Mouse (Mus musculus) megakaryocyte, embryonic 14.5 days (primary cell): ENCODE data around the gene Gtf2a1l. TPM values are rescaled to one million over a fixed set of nuclear protein-coding genes. Genes with fewer than 3 reads are reported as not detected.

Experiments
- H3K27me3 ChIP-seq: replicated peaks from 2 replicates; pipeline ENCODE3; 2012; ENCODE audit warnings: inconsistent platforms
- H3K36me3 ChIP-seq: replicated peaks from 2 replicates; pipeline ENCODE3; 2012; ENCODE audit warnings: low read length, inconsistent platforms, mixed read lengths
- H3K4me1 ChIP-seq: 2 replicates; pipeline ENCODE4 v1.6.1; 2012; ENCODE audit warnings: inconsistent platforms
- H3K4me3 ChIP-seq: replicated peaks from 2 replicates; pipeline ENCODE3; 2012; ENCODE audit warnings: moderate library complexity, mild to moderate bottlenecking, inconsistent platforms
- H3K9me3 ChIP-seq: 2 replicates; pipeline ENCODE4 v1.6.1; 2012; ENCODE audit warnings: inconsistent platforms
- FLI1 ChIP-seq: IDR thresholded peaks from 2 replicates; pipeline ENCODE4 v1.6.1; 2012; ENCODE audit warnings: low read length, inconsistent platforms, mixed read lengths
- GATA1 ChIP-seq: IDR thresholded peaks from 3 replicates; pipeline ENCODE4 v1.6.1; 2012; ENCODE audit warnings: mixed read lengths, low read length, inconsistent platforms, borderline replicate concordance
- polyA plus RNA-seq: library from polyadenylated mRNA; stranded (reverse); fragments of >175 nt; gene quantifications from 2 replicates; pipeline ENCODE4 v1.2.3, GENCODE M21; 2012; ENCODE audit warnings: low replicate concordance; ENCODE audit not compliant: insufficient read depth

The Gtf2a1l gene
- not detected in 2 replicates for polyA plus RNA-seq

DNA sequence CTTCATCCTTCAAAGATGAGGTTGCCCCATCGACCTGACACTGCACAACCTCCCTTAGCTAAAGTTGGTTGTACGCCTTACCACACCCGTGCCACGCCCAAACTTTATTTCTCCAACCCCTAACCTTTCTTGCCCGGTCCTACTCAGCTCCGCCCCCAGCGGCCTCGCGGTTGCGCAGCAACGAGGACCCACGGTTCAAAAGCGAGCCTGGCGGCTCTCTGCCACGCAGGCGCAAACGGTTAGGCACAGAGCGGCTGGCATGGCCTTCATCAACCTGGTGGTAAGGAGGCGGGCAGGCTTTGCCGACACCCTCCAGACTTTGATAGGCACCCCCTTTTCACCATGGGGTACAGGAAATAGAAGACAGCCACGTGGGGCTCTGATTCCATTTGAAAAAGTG lies at the start of gene Gtf2a1l:
Gtf2a1l (plus strand) TSS at position 209 of the 400 bp plus-strand sequence.
- H3K36me3 ChIP-seq, result no peaks in the 10 kb centered on the region
- peak within 1 kb of the TSS; percentile 24 for H3K4me3 ChIP-seq
- no peaks in the 10 kb centered on the region for H3K27me3 ChIP-seq
- TF ChIP-seq GATA1, result no peak
- TF ChIP-seq FLI1, result no peak
- H3K9me3 ChIP-seq, result peaks cover 7% of the 10 kb centered on the region; the same call in 1 of the 2 replicates
- H3K4me1 ChIP-seq, result no peaks in the 10 kb centered on the region

- Histone ChIP-seq H3K9me3 (0 out of 2 replicates have a peak, but pooled peaks cover 13% of the 10 kb centered on the region), H3K27me3 (no peaks in the 10 kb centered on the region), H3K36me3 (no peaks in the 10 kb centered on the region), H3K4me3 (no peak overlapping the region), H3K4me1 (no peaks in the 10 kb centered on the region)
- TF ChIP-seq FLI1, result no peak
- TF ChIP-seq GATA1, result no peak
These were observed 47.5 kb upstream of the Gtf2a1l start for GRCm38 (mm10) chr17:88620935-88621334.

- H3K9me3 ChIP-seq, result 0 out of 2 replicates have a peak, but pooled peaks cover 13% of the 10 kb centered on the region
- no peaks in the 10 kb centered on the region for H3K36me3 ChIP-seq
- TF ChIP-seq GATA1 (no peak), FLI1 (no peak)
- H3K4me1 ChIP-seq, result no peaks in the 10 kb centered on the region
- no peak overlapping the region for H3K4me3 ChIP-seq
- no peaks in the 10 kb centered on the region for H3K27me3 ChIP-seq
These were observed 47.1 kb upstream of the Gtf2a1l start for GRCm38 (mm10) chr17:88621374-88621773.

GRCm38 (mm10) chr17:88622711-88623110 lies 45.7 kb upstream of the Gtf2a1l start:
- no peaks in the 10 kb centered on the region for H3K27me3 ChIP-seq
- no peak for TF ChIP-seq FLI1
- no peak for TF ChIP-seq GATA1
- H3K9me3 ChIP-seq, result 0 out of 2 replicates have a peak, but pooled peaks cover 9% of the 10 kb centered on the region
- no peaks in the 10 kb centered on the region for H3K36me3 ChIP-seq
- H3K4me1 ChIP-seq, result no peaks in the 10 kb centered on the region
- H3K4me3 ChIP-seq, result no peak overlapping the region

- 0 out of 2 replicates have a peak, but pooled peaks cover 9% of the 10 kb centered on the region for H3K9me3 ChIP-seq
- H3K36me3 ChIP-seq, result no peaks in the 10 kb centered on the region
- peaks cover 9% of the 10 kb centered on the region for H3K4me1 ChIP-seq
- H3K4me3 ChIP-seq, result no peak overlapping the region
- peaks cover 2% of the 10 kb centered on the region for H3K27me3 ChIP-seq
- TF ChIP-seq GATA1 (no peak), FLI1 (no peak)
These were observed 44.1 kb upstream of the Gtf2a1l start for GRCm38 (mm10) chr17:88624386-88624785.

DNA sequence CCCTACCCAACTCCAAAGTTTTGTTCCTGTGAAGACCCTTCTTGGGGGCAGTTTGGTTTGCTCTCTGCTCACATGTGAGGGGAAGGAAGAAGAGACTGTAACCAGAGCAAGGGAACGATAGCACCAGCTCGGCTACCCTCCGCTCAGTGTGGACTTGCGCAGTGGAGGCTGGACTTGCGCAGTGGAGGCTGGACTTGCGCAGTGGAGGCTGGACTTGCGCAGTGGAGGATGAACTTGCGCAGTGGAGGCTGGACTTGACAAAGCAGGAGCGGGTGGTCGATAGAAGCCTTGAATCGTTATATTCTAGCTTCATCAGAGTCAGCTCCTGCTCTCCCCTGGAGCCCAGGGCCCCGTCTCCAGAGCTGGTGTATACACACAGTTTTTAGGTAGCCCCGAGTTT lies 43.1 kb upstream of the Gtf2a1l start:
- no peak for TF ChIP-seq GATA1
- no peak for TF ChIP-seq FLI1
- peaks cover 10% of the 10 kb centered on the region for H3K4me1 ChIP-seq
- H3K36me3 ChIP-seq, result no peaks in the 10 kb centered on the region
- H3K4me3 ChIP-seq, result no peak overlapping the region
- peaks cover 2% of the 10 kb centered on the region for H3K27me3 ChIP-seq
- H3K9me3 ChIP-seq, result 0 out of 2 replicates have a peak, but pooled peaks cover 9% of the 10 kb centered on the region

- TF ChIP-seq GATA1 (no peak), FLI1 (no peak)
- no peak overlapping the region for H3K4me3 ChIP-seq
- peaks cover 10% of the 10 kb centered on the region for H3K4me1 ChIP-seq
- 0 out of 2 replicates have a peak, but pooled peaks cover 9% of the 10 kb centered on the region for H3K9me3 ChIP-seq
- H3K36me3 ChIP-seq, result no peaks in the 10 kb centered on the region
- peaks cover 2% of the 10 kb centered on the region for H3K27me3 ChIP-seq
These were observed 42.5 kb upstream of the Gtf2a1l start for GRCm38 (mm10) chr17:88625931-88626330.

DNA sequence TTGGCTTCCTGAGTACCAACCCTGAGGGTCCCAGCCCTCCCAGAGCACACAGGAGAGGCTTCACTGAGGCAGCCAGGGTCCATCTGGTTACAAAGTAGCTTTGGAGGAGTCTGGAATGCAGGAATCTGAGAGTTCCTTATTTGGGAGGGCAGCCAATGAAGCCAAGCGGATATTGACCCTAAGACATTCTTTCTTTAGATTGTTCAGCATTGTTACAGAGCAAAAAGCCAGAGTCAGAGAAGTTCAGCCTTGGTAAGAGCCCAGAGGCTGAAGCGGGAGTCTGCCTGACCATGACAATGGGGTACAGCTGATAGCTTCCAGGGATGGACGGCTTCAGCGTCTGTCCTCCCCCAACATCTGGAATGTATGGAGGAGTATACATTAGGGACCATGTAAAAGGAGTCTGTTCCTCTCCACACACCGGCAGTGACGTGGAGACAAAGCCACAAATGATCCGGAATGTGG lies 42.1 kb upstream of the Gtf2a1l start:
- peaks cover 2% of the 10 kb centered on the region for H3K27me3 ChIP-seq
- H3K36me3 ChIP-seq, result no peaks in the 10 kb centered on the region
- H3K4me3 ChIP-seq, result no peak overlapping the region
- H3K9me3 ChIP-seq, result 0 out of 2 replicates have a peak, but pooled peaks cover 5% of the 10 kb centered on the region
- TF ChIP-seq GATA1 (no peak), FLI1 (no peak)
- peaks cover 10% of the 10 kb centered on the region for H3K4me1 ChIP-seq

DNA sequence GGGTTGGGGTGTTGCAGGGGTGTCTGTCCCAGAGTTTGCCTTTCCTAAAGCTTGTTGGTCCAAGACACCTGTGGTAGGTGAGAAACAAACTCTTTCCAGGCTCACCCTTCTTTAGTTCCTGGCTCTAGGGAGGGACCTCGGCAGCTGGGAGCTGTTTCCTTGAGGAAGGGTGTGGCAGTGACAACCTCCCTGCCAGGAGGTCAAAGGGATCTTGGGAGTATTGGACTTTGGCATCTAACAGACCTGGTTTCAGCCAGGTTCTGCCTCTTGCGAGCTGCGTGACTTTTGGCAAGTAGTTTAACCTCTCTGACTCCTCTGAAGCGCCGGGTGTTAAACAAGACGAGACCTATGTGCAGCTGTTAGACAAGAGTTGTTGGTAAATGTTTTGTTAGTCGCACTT lies 41.3 kb upstream of the Gtf2a1l start:
- no peak overlapping the region for H3K4me3 ChIP-seq

DNA sequence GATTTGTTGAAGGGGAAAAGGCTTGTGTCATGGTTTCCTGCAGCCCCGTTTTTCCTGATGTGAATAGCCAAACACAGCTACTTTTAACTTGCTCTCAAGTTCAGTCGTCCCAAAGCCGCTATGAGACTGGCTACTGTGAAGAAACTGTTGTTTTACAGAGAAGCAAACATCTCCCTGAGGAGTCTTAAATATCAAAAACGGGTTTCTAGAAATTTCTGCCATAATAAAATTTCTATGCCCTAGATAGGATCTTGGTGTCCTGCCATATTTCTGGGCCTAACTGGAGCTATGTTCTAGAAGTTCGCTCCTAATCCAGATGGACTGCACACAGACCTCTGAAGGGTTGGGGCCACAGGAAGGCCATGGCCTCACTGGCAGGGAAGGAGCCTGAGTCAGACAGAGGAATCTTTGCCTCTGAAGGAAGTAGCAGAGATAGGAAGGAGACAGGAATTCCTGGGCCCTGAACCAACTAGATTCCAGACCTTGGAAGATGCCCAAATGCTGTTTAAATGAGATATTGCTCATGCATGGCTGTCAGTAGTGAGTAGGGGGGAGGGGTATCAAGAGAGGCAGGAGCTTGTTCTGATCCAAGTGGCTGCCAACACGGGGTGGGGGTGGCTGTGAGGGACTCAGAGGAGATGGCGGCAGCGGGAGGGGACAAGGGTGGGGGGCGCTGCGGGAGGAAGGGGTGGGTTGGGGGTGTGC lies 39.6 kb upstream of the Gtf2a1l start:
- no peak overlapping the region for H3K4me3 ChIP-seq
- H3K4me1 ChIP-seq, result peaks cover 10% of the 10 kb centered on the region
- H3K36me3 ChIP-seq, result no peaks in the 10 kb centered on the region
- H3K27me3 ChIP-seq, result peaks cover 2% of the 10 kb centered on the region
- H3K9me3 ChIP-seq, result no peaks in the 10 kb centered on the region
- TF ChIP-seq GATA1 (no peak), FLI1 (no peak)

More for the DNA sequence above, 41.3 kb upstream of the Gtf2a1l start:
- Histone ChIP-seq H3K4me1 (peaks cover 10% of the 10 kb centered on the region), H3K9me3 (0 out of 2 replicates have a peak, but pooled peaks cover under 1% of the 10 kb centered on the region), H3K36me3 (no peaks in the 10 kb centered on the region), H3K27me3 (peaks cover 2% of the 10 kb centered on the region)
- TF ChIP-seq FLI1 (no peak), GATA1 (no peak)

GRCm38 (mm10) chr17:88629381-88629759 lies 39.1 kb upstream of the Gtf2a1l start:
- Histone ChIP-seq H3K27me3 (peaks cover 2% of the 10 kb centered on the region), H3K36me3 (no peaks in the 10 kb centered on the region), H3K9me3 (no peaks in the 10 kb centered on the region), H3K4me1 (peaks cover 10% of the 10 kb centered on the region), H3K4me3 (no peak overlapping the region)
- TF ChIP-seq FLI1 (no peak), GATA1 (no peak)
